Mouse (Mus musculus): ENCODE data around the gene Nrtn. TPM values are rescaled to one million over a fixed set of nuclear protein-coding genes. Genes with fewer than 3 reads are reported as not detected.
A peak's percentile ranks its signal among the peaks of the same experiment; 100 is the strongest.

The Nrtn gene
- polyA plus RNA-seq (2015; fragmentation: Nextera tagmentation; extraction: Ambion mirVana): 1.1 and 1.6 TPM in 2 replicates

- Histone ChIP-seq H3K4me3 (replicated peaks) (peak within 1 kb of the TSS; percentile 57), H3K9ac (peak within 1 kb of the TSS; percentile 51; the same call in 1 of the 2 replicates), H3K9me3 (replicated peaks) (no peaks in the 10 kb centered on the region), H3K27me3 (peaks cover 65% of the 10 kb centered on the region), H3K4me2 (peak within 1 kb of the TSS; percentile 96), H3K27ac (replicated peaks) (peak within 1 kb of the TSS; percentile 74), H3K4me1 (replicated peaks) (peaks cover 68% of the 10 kb centered on the region), H3K36me3 (replicated peaks) (no peaks in the 10 kb centered on the region)
- under 1% methylated on average over 47 of the region's 48 CpGs for WGBS (ENCODE audit: insufficient replicate concordance)
- ATAC-seq (ENCODE audit: insufficient read depth): peak; percentile 50
Observed at GRCm38 (mm10) chr17:56757416-56758123, at the start of gene Nrtn. Nrtn (minus strand) TSS chr17:56757530.

- Histone ChIP-seq H3K27me3 (no peaks in the 10 kb centered on the region), H3K9ac (no peak overlapping the region), H3K4me1 (replicated peaks) (peaks cover 22% of the 10 kb centered on the region), H3K4me2 (no peak overlapping the region), H3K9me3 (replicated peaks) (no peaks in the 10 kb centered on the region), H3K27ac (replicated peaks) (no peak overlapping the region), H3K36me3 (replicated peaks) (peaks cover 53% of the 10 kb centered on the region), H3K4me3 (replicated peaks) (no peak overlapping the region)
- ATAC-seq (ENCODE audit: insufficient read depth): no peak
- 60% methylated on average over 1 of the region's 1 CpGs for WGBS (ENCODE audit: insufficient replicate concordance)
Observed at GRCm38 (mm10) chr17:56805784-56806183, 48.5 kb upstream of the Nrtn start.

- Histone ChIP-seq H3K27ac (replicated peaks) (no peak overlapping the region), H3K27me3 (no peaks in the 10 kb centered on the region), H3K9ac (no peak overlapping the region), H3K4me3 (replicated peaks) (no peak overlapping the region), H3K9me3 (replicated peaks) (no peaks in the 10 kb centered on the region), H3K4me2 (no peak overlapping the region), H3K4me1 (replicated peaks) (peaks cover 14% of the 10 kb centered on the region), H3K36me3 (replicated peaks) (peaks cover 61% of the 10 kb centered on the region)
- 84% methylated on average over 5 of the region's 5 CpGs for WGBS (ENCODE audit: insufficient replicate concordance)
- no peak for ATAC-seq (ENCODE audit: insufficient read depth)
Observed at GRCm38 (mm10) chr17:56804952-56805351, 47.6 kb upstream of the Nrtn start.

GRCm38 (mm10) chr17:56802065-56802464 is 44.7 kb upstream of the Nrtn start:
- Histone ChIP-seq H3K4me2 (no peak overlapping the region), H3K9ac (no peak overlapping the region), H3K27me3 (no peaks in the 10 kb centered on the region), H3K36me3 (replicated peaks) (peaks cover 74% of the 10 kb centered on the region), H3K9me3 (replicated peaks) (no peaks in the 10 kb centered on the region), H3K4me3 (replicated peaks) (no peak overlapping the region), H3K27ac (replicated peaks) (no peak overlapping the region), H3K4me1 (replicated peaks) (0 out of 2 replicates have a peak, but pooled peaks cover 3% of the 10 kb centered on the region)
- WGBS (ENCODE audit: insufficient replicate concordance): 77% methylated on average over 8 of the region's 8 CpGs
- no peak for ATAC-seq (ENCODE audit: insufficient read depth)

- H3K27ac ChIP-seq (replicated peaks): no peak overlapping the region
- 79% methylated on average over 3 of the region's 3 CpGs for WGBS (ENCODE audit: insufficient replicate concordance)
- H3K4me1 ChIP-seq (replicated peaks): peaks cover 10% of the 10 kb centered on the region
- H3K9ac ChIP-seq: no peak overlapping the region
- peaks cover 63% of the 10 kb centered on the region for H3K36me3 ChIP-seq (replicated peaks)
- no peaks in the 10 kb centered on the region for H3K9me3 ChIP-seq (replicated peaks)
- H3K4me3 ChIP-seq (replicated peaks): no peak overlapping the region
- H3K27me3 ChIP-seq: no peaks in the 10 kb centered on the region
- no peak for ATAC-seq (ENCODE audit: insufficient read depth)
- no peak overlapping the region for H3K4me2 ChIP-seq
Observed at GRCm38 (mm10) chr17:56799276-56799675, 41.9 kb upstream of the Nrtn start.

GRCm38 (mm10) chr17:56793614-56794319 is 36.4 kb upstream of the Nrtn start:
- no peaks in the 10 kb centered on the region for H3K9me3 ChIP-seq (replicated peaks)
- H3K4me2 ChIP-seq: peak overlapping the region; percentile 64
- peak overlapping the region; percentile 55 for H3K9ac ChIP-seq
- no peaks in the 10 kb centered on the region for H3K27me3 ChIP-seq
- H3K36me3 ChIP-seq (replicated peaks): peaks cover 29% of the 10 kb centered on the region
- H3K4me3 ChIP-seq (replicated peaks): peak overlapping the region; percentile 50
- peak overlapping the region; percentile 95 for H3K27ac ChIP-seq (replicated peaks)
- ATAC-seq (ENCODE audit: insufficient read depth): peak; percentile 94
- peaks cover 48% of the 10 kb centered on the region for H3K4me1 ChIP-seq (replicated peaks)
- 34% methylated on average over 6 of the region's 6 CpGs for WGBS (ENCODE audit: insufficient replicate concordance)

GRCm38 (mm10) chr17:56792588-56792987 is 35.3 kb upstream of the Nrtn start:
- Histone ChIP-seq H3K9ac (no peak overlapping the region), H3K27ac (replicated peaks) (peak overlapping the region; percentile 95)
- 76% methylated on average over 3 of the region's 3 CpGs for WGBS (ENCODE audit: insufficient replicate concordance)

GRCm38 (mm10) chr17:56789286-56789685 is 32.0 kb upstream of the Nrtn start:
- Histone ChIP-seq H3K36me3 (replicated peaks) (peaks cover 53% of the 10 kb centered on the region), H3K27ac (replicated peaks) (peak overlapping the region; percentile 54; the same call in 1 of the 2 replicates), H3K4me2 (no peak overlapping the region), H3K9me3 (replicated peaks) (no peaks in the 10 kb centered on the region), H3K27me3 (no peaks in the 10 kb centered on the region), H3K4me1 (replicated peaks) (peaks cover 41% of the 10 kb centered on the region), H3K9ac (no peak overlapping the region), H3K4me3 (replicated peaks) (no peak overlapping the region)
- no peak for ATAC-seq (ENCODE audit: insufficient read depth)
- WGBS (ENCODE audit: insufficient replicate concordance): 77% methylated on average over 6 of the region's 6 CpGs

More at GRCm38 (mm10) chr17:56792588-56792987, 35.3 kb upstream of the Nrtn start:
- no peaks in the 10 kb centered on the region for H3K9me3 ChIP-seq (replicated peaks)
- no peak for ATAC-seq (ENCODE audit: insufficient read depth)
- H3K4me3 ChIP-seq (replicated peaks): no peak overlapping the region
- H3K4me1 ChIP-seq (replicated peaks): peaks cover 48% of the 10 kb centered on the region
- H3K4me2 ChIP-seq: no peak overlapping the region
- no peaks in the 10 kb centered on the region for H3K27me3 ChIP-seq
- peaks cover 22% of the 10 kb centered on the region for H3K36me3 ChIP-seq (replicated peaks)

GRCm38 (mm10) chr17:56788886-56789285 is 31.6 kb upstream of the Nrtn start:
- Histone ChIP-seq H3K36me3 (replicated peaks) (peaks cover 57% of the 10 kb centered on the region), H3K27me3 (no peaks in the 10 kb centered on the region), H3K9ac (no peak overlapping the region), H3K9me3 (replicated peaks) (no peaks in the 10 kb centered on the region), H3K27ac (replicated peaks) (peak overlapping the region; percentile 54; the same call in 1 of the 2 replicates), H3K4me2 (no peak overlapping the region), H3K4me1 (replicated peaks) (peaks cover 37% of the 10 kb centered on the region), H3K4me3 (replicated peaks) (no peak overlapping the region)
- ATAC-seq (ENCODE audit: insufficient read depth): peak; percentile 26; the same call in 1 of the 2 replicates
- 75% methylated on average over 3 of the region's 3 CpGs for WGBS (ENCODE audit: insufficient replicate concordance)

GRCm38 (mm10) chr17:56780291-56780978 is 23.1 kb upstream of the Nrtn start:
- 85% methylated on average over 13 of the region's 13 CpGs for WGBS (ENCODE audit: insufficient replicate concordance)
- Histone ChIP-seq H3K4me2 (no peak overlapping the region), H3K4me1 (replicated peaks) (peaks cover 10% of the 10 kb centered on the region; the same call in 1 of the 2 replicates), H3K27ac (replicated peaks) (no peak overlapping the region), H3K9me3 (replicated peaks) (peaks cover 4% of the 10 kb centered on the region; the same call in 1 of the 2 replicates), H3K36me3 (replicated peaks) (peaks cover 88% of the 10 kb centered on the region), H3K27me3 (no peaks in the 10 kb centered on the region), H3K9ac (no peak overlapping the region), H3K4me3 (replicated peaks) (no peak overlapping the region)
- ATAC-seq (ENCODE audit: insufficient read depth): 0 out of 2 replicates have a peak, but pooled peaks have one; percentile 13

All from liver, embryonic 15.5 days (tissue).